Mouse (Mus musculus) testis, postnatal 10 days (tissue): Measurements from ENCODE around the gene Got2.

Source experiments
- DNase-seq: peaks from one replicate; pipeline ENCODE4 v3.0.0; 2021; ENCODE audit warnings: low spot score

Got2 gene

GRCm38 (mm10) chr8:95818211-95818610 is 70.1 kb downstream of the Got2 start:
- no peak for DNase-seq

DNA sequence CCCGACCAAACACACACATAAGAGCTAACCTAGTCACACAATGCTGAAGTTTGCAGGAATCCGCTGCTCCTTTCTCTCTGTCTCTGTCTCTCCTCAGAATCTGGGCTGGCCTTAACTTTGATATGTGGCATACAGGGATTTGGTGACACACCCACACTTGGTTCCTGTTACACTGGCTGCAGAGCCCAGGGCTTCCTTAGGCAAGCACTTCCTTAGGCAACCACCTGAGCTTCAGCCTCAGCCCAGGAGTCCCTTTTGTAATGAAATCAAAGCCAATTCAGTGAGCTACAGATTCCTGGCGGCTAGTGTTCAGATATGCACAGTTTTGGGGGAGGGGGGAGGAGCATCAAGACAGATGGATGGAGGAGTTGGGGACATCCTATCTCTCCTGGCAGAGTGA is 70.8 kb downstream of the Got2 start:
- no peak for DNase-seq

- DNase-seq, result no peak
Observed at GRCm38 (mm10) chr8:95816044-95816708, 72.2 kb downstream of the Got2 start.
